Mouse (Mus musculus) liver, embryonic 11.5 days (tissue): ENCODE data around the gene Aplp2. TPM values are rescaled to one million over a fixed set of nuclear protein-coding genes. Genes with fewer than 3 reads are reported as not detected.

ENCODE experiments used
- ATAC-seq: fragments of 200-750 bp; cut with Nextera tagmentation; replicated peaks from 2 replicates; pipeline ENCODE4 v1.8.0; 2017; ENCODE audit warnings: moderate number of reproducible peaks, mild to moderate bottlenecking, moderate TSS enrichment, moderate library complexity; ENCODE audit not compliant: low FRiP score
- DNase-seq: peaks from one replicate; pipeline ENCODE4 v3.0.0-alpha.2; 2017; ENCODE audit warnings: low spot score
- H3K27ac ChIP-seq: fragments of 300-500 bp; sonication (generic); 2 replicates; pipeline ENCODE4 v1.5.1; 2014; ENCODE audit warnings: mild to moderate bottlenecking, low read depth, low read length, control low read depth
- H3K27me3 ChIP-seq: fragments of 300-500 bp; sonication (generic); replicated peaks from 2 replicates; pipeline ENCODE4 v1.6.1; 2014; ENCODE audit warnings: low read length, mixed read lengths; ENCODE audit not compliant: control insufficient read depth, insufficient read depth
- H3K36me3 ChIP-seq: fragments of 300-500 bp; sonication (generic); 2 replicates; pipeline ENCODE4 v1.6.1; 2014; ENCODE audit warnings: mild to moderate bottlenecking, low read length, moderate library complexity, mixed read lengths; ENCODE audit not compliant: control insufficient read depth, insufficient read depth
- H3K4me1 ChIP-seq: fragments of 300-500 bp; sonication (generic); replicated peaks from 2 replicates; pipeline ENCODE4 v1.6.1; 2014; ENCODE audit warnings: low read length, mixed read lengths; ENCODE audit not compliant: control insufficient read depth, insufficient read depth
- H3K4me2 ChIP-seq: fragments of 300-500 bp; sonication (generic); 2 replicates; pipeline ENCODE4 v1.6.1; 2014; ENCODE audit warnings: mild to moderate bottlenecking, control low read depth, moderate library complexity
- H3K4me3 ChIP-seq: fragments of 300-500 bp; sonication (generic); 2 replicates; pipeline ENCODE4 v1.5.1; 2014; ENCODE audit warnings: low read depth, low read length, control low read depth
- H3K9ac ChIP-seq: fragments of 300-500 bp; sonication (generic); 2 replicates; pipeline ENCODE4 v1.6.1; 2014; ENCODE audit warnings: low read depth, low read length, control low read depth
- H3K9me3 ChIP-seq: fragments of 300-500 bp; sonication (generic); 2 replicates; pipeline ENCODE4 v1.6.1; 2016; ENCODE audit warnings: low read length, inconsistent platforms, mixed read lengths; ENCODE audit not compliant: control insufficient read depth
- WGBS: fragments of 180-500 bp; shearing (Covaris S2); extraction: QIAGEN DNeasy Blood & Tissue Kit; methylation state at CpG from one replicate; pipeline ENCODE4 v1.1.7; 2014; 5-methylcytosine and 5-hydroxymethylcytosine counted together
- polyA plus RNA-seq: library from polyadenylated mRNA; unstranded; fragments of >200 nt; fragmentation: Nextera tagmentation; extraction: Ambion mirVana; gene quantifications from 2 replicates; pipeline ENCODE4 v1.2.1, GENCODE M21; 2014

Gene Aplp2
- polyA plus RNA-seq, 1 experiment from 2014 or later, result 256 TPM

GRCm38 (mm10) chr9:31163327-31163726, 48.3 kb downstream of the Aplp2 start:
- Histone ChIP-seq H3K4me2 (no peak overlapping the region), H3K9me3 (no peaks in the 10 kb centered on the region), H3K4me1 (no peaks in the 10 kb centered on the region), H3K27me3 (no peaks in the 10 kb centered on the region), H3K4me3 (no peak overlapping the region), H3K36me3 (peaks cover 38% of the 10 kb centered on the region), H3K27ac (no peak overlapping the region), H3K9ac (no peak overlapping the region)
- DNase-seq (no peak), ATAC-seq (no peak)
- WGBS, result 62% methylated on average over 1 of the region's 1 CpGs

- Histone ChIP-seq H3K9ac (no peak overlapping the region), H3K27me3 (no peaks in the 10 kb centered on the region), H3K27ac (no peak overlapping the region), H3K4me3 (no peak overlapping the region), H3K36me3 (peaks cover 39% of the 10 kb centered on the region), H3K9me3 (no peaks in the 10 kb centered on the region), H3K4me2 (no peak overlapping the region), H3K4me1 (no peaks in the 10 kb centered on the region)
- ATAC-seq, result no peak
- DNase-seq, result no peak
- 27% methylated on average over 1 of the region's 1 CpGs for WGBS
Observed at GRCm38 (mm10) chr9:31162911-31163310, 48.7 kb downstream of the Aplp2 start.

GRCm38 (mm10) chr9:31159910-31160309, 51.7 kb downstream of the Aplp2 start:
- no peak overlapping the region for H3K27ac ChIP-seq
- H3K4me1 ChIP-seq, result no peaks in the 10 kb centered on the region
- H3K27me3 ChIP-seq, result no peaks in the 10 kb centered on the region
- no peak overlapping the region for H3K4me2 ChIP-seq
- WGBS, result 79% methylated on average over 4 of the region's 4 CpGs
- no peak overlapping the region for H3K9ac ChIP-seq
- DNase-seq, result no peak
- peaks cover 58% of the 10 kb centered on the region for H3K36me3 ChIP-seq
- ATAC-seq, result no peak
- H3K9me3 ChIP-seq, result no peaks in the 10 kb centered on the region
- no peak overlapping the region for H3K4me3 ChIP-seq

- no peak overlapping the region for H3K4me3 ChIP-seq
- no peaks in the 10 kb centered on the region for H3K9me3 ChIP-seq
- 86% methylated on average over 8 of the region's 8 CpGs for WGBS
- no peak overlapping the region for H3K9ac ChIP-seq
- no peaks in the 10 kb centered on the region for H3K4me1 ChIP-seq
- no peak overlapping the region for H3K27ac ChIP-seq
- ATAC-seq (no peak), DNase-seq (no peak)
- no peaks in the 10 kb centered on the region for H3K27me3 ChIP-seq
- H3K36me3 ChIP-seq, result peaks cover 51% of the 10 kb centered on the region
- H3K4me2 ChIP-seq, result no peak overlapping the region
Observed at GRCm38 (mm10) chr9:31156594-31156993, 55.0 kb downstream of the Aplp2 start.

GRCm38 (mm10) chr9:31151050-31151449, 60.6 kb downstream of the Aplp2 start:
- no peaks in the 10 kb centered on the region for H3K9me3 ChIP-seq
- no peaks in the 10 kb centered on the region for H3K4me1 ChIP-seq
- DNase-seq (no peak), ATAC-seq (no peak)
- no peak overlapping the region for H3K9ac ChIP-seq
- no peak overlapping the region for H3K4me3 ChIP-seq
- H3K4me2 ChIP-seq, result no peak overlapping the region
- WGBS, result 82% methylated on average over 2 of the region's 2 CpGs
- H3K36me3 ChIP-seq, result peaks cover 32% of the 10 kb centered on the region
- H3K27ac ChIP-seq, result no peak overlapping the region
- H3K27me3 ChIP-seq, result no peaks in the 10 kb centered on the region

GRCm38 (mm10) chr9:31148135-31148534, 63.5 kb downstream of the Aplp2 start:
- WGBS, result 85% methylated on average over 7 of the region's 7 CpGs
- Histone ChIP-seq H3K27me3 (no peaks in the 10 kb centered on the region), H3K4me1 (no peaks in the 10 kb centered on the region), H3K36me3 (peaks cover 21% of the 10 kb centered on the region), H3K9me3 (no peaks in the 10 kb centered on the region), H3K4me3 (no peak overlapping the region), H3K4me2 (no peak overlapping the region), H3K9ac (no peak overlapping the region), H3K27ac (no peak overlapping the region)
- DNase-seq (no peak), ATAC-seq (no peak)

GRCm38 (mm10) chr9:31145272-31145925, 66.2 kb downstream of the Aplp2 start:
- 60% methylated on average over 7 of the region's 7 CpGs for WGBS
- no peak overlapping the region for H3K4me2 ChIP-seq
- no peak overlapping the region for H3K9ac ChIP-seq
- H3K4me1 ChIP-seq, result no peaks in the 10 kb centered on the region
- no peak for ATAC-seq
- no peak overlapping the region for H3K4me3 ChIP-seq
- H3K27ac ChIP-seq, result no peak overlapping the region
- H3K27me3 ChIP-seq, result no peaks in the 10 kb centered on the region
- H3K36me3 ChIP-seq, result peaks cover 10% of the 10 kb centered on the region
- no peaks in the 10 kb centered on the region for H3K9me3 ChIP-seq
- DNase-seq, result no peak

GRCm38 (mm10) chr9:31142924-31143323, 68.7 kb downstream of the Aplp2 start:
- no peak overlapping the region for H3K27ac ChIP-seq
- ATAC-seq, result no peak
- H3K4me3 ChIP-seq, result no peak overlapping the region
- H3K4me1 ChIP-seq, result no peaks in the 10 kb centered on the region
- H3K27me3 ChIP-seq, result no peaks in the 10 kb centered on the region
- H3K9me3 ChIP-seq, result no peaks in the 10 kb centered on the region
- H3K4me2 ChIP-seq, result no peak overlapping the region
- no peak for DNase-seq
- H3K9ac ChIP-seq, result no peak overlapping the region
- H3K36me3 ChIP-seq, result no peaks in the 10 kb centered on the region; the same call in 1 of the 2 replicates
- WGBS, result 85% methylated on average over 1 of the region's 1 CpGs

- no peak for ATAC-seq
- H3K9ac ChIP-seq, result no peak overlapping the region
Observed at GRCm38 (mm10) chr9:31133131-31133530, 78.5 kb downstream of the Aplp2 start.

More at GRCm38 (mm10) chr9:31133131-31133530, 78.5 kb downstream of the Aplp2 start:
- Histone ChIP-seq H3K36me3 (no peaks in the 10 kb centered on the region), H3K27me3 (peaks cover 61% of the 10 kb centered on the region), H3K27ac (no peak overlapping the region), H3K4me1 (peaks cover 14% of the 10 kb centered on the region), H3K4me2 (no peak overlapping the region), H3K4me3 (no peak overlapping the region), H3K9me3 (no peaks in the 10 kb centered on the region)
- 48% methylated on average over 5 of the region's 5 CpGs for WGBS
- no peak for DNase-seq
